Mouse (Mus musculus): Measurements from ENCODE around the gene Mageb5. TPM values are rescaled to one million over a fixed set of nuclear protein-coding genes. Genes with fewer than 3 reads are reported as not detected.
"Not testable (repeated sequence)": the region's sequence is repeated elsewhere in the genome, so short reads cannot be mapped to it uniquely, and the experiment has no call there.

Gene Mageb5
- total RNA-seq (2021) = not detected
- long read RNA-seq, experiment 1 = 0 reads
- long read RNA-seq, experiment 2 = 0 reads

DNA sequence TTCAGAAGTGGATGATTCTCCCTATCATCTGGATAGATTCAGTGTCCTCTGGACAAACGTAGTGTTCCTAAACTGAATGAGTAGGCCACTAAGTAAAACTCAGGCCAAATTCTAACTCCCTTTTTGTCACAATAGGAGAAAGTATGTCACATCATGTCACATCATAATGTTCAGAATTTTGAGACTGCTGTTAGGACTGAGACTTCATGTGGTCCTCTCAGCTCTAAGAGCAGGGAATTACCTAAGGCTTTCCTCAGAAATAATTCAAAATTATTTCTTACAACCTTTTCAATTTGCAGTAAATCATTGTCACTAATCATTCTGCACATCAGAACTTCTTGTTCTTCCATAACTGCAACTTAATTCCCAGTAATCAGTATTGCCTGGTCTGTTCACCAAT is at the start of gene Mageb5:
Mageb5 (minus strand) TSS at position 101 of the 400 bp plus-strand sequence.
- DNase-seq (ENCODE audit: low spot score in 2 of 2) = not testable (repeated sequence)

- DNase-seq (ENCODE audit: low spot score in 2 of 2) = not testable (repeated sequence)
Observed at GRCm38 (mm10) chrX:91759591-91760226, 23.1 kb downstream of the Mageb5 start.

Other genes with a start within 250 kb of the Mageb5 start
- not detected for gene 1700084M14Rik, start 207.1 kb downstream of the Mageb5 start, total RNA-seq (2021)
- not detected for gene Gm14781, start 150.8 kb downstream of the Mageb5 start, total RNA-seq (2021)
- not detected for gene Mageb1, start 233.3 kb upstream of the Mageb5 start, total RNA-seq (2021)

Data from left cerebral cortex, adult 18-20 months (tissue).